In genomic region chr5:41781890-41782289, GRCm38 (mm10) we compare ENCODE assay signal across 15 mouse cellular contexts. TPM values are rescaled to one million over a fixed set of nuclear protein-coding genes. Genes with fewer than 3 reads are reported as not detected.
"Had no signal": no experiment of that assay in that cellular context is flagged by ENCODE, and none has a peak within 500 bp of the region (broad histone marks: within the 10 kb centered on the region; RNA-seq: fewer than 3 reads in every experiment).

No protein-coding gene starts in this region.

- H3K27ac ChIP-seq: layer of hippocampus, adult 2 months; liver, embryonic 15.5 days; stomach, postnatal 0 days had no signal

- H3K9ac ChIP-seq: liver, embryonic 15.5 days had no signal

- H3K4me3 ChIP-seq: layer of hippocampus, adult 2 months; liver, embryonic 15.5 days had no signal

- H3K4me2 ChIP-seq: liver, embryonic 11.5 days; liver, embryonic 15.5 days had no signal

- H3K9me3 ChIP-seq: liver, embryonic 15.5 days had no signal

- H3K27me3 ChIP-seq: liver, embryonic 15.5 days had no signal

- H3K4me1 ChIP-seq: liver, embryonic 15.5 days had no signal

- ATAC-seq: lung, postnatal 0 days had no signal

- DNase-seq: kidney, postnatal 36 days; lung, adult 2 months; lung, postnatal 36 days; thymus, postnatal 4 days had no signal

RNA-seq across cellular contexts. Expression of gene Nkx3-2, which starts 17.6 kb away (rescaled TPM):
- total RNA-seq: layer of hippocampus, adult 2 months; layer of hippocampus, postnatal 10 days; left cerebral cortex, postnatal 36 days; megakaryocyte progenitor cell, adult 5-6 weeks; midbrain, postnatal 0 days; neutrophil, adult 5-6 weeks had no signal
- polyA plus RNA-seq: kidney, embryonic 16.5 days; liver, embryonic 15.5 days; lung, adult 2 months; lung, postnatal 0 days; midbrain, postnatal 0 days had no signal
